Mouse (Mus musculus) forebrain, postnatal 0 days (tissue): Measurements from ENCODE around the gene 4833439L19Rik. TPM values are rescaled to one million over a fixed set of nuclear protein-coding genes. Genes with fewer than 3 reads are reported as not detected.

ENCODE experiments used
- ATAC-seq: fragments of 200-750 bp; cut with Nextera tagmentation; 2 replicates; pipeline ENCODE4 v1.8.0; 2017; ENCODE audit warnings: mild to moderate bottlenecking, moderate library complexity
- DNase-seq: peaks from one replicate; pipeline ENCODE4 v3.0.0-alpha.2; 2015
- H3K27ac ChIP-seq: fragments of 300-500 bp; sonication (generic); 2 replicates; pipeline ENCODE4 v1.5.1; 2014; ENCODE audit warnings: low read depth, mild to moderate bottlenecking, antibody characterized with exemption, low read length, moderate library complexity, mixed read lengths
- H3K27me3 ChIP-seq: fragments of 300-500 bp; sonication (generic); 2 replicates; pipeline ENCODE4 v1.6.1; 2014; ENCODE audit warnings: mild to moderate bottlenecking, low read length, mixed read lengths; ENCODE audit not compliant: insufficient read depth
- H3K36me3 ChIP-seq: fragments of 300-500 bp; sonication (generic); 2 replicates; pipeline ENCODE4 v1.6.1; 2014; ENCODE audit warnings: mild to moderate bottlenecking, moderate library complexity; ENCODE audit not compliant: insufficient read depth
- H3K4me1 ChIP-seq: fragments of 300-500 bp; sonication (generic); 2 replicates; pipeline ENCODE4 v1.6.1; 2014; ENCODE audit warnings: antibody characterized with exemption; ENCODE audit not compliant: insufficient read depth
- H3K4me2 ChIP-seq: fragments of 300-500 bp; sonication (generic); 2 replicates; pipeline ENCODE4 v1.6.1; 2014; ENCODE audit warnings: low read depth, mild to moderate bottlenecking, moderate library complexity
- H3K4me3 ChIP-seq: fragments of 300-500 bp; sonication (generic); 2 replicates; pipeline ENCODE4 v1.5.1; 2014; ENCODE audit warnings: low read depth, low read length, mixed read lengths
- H3K9ac ChIP-seq: fragments of 300-500 bp; sonication (generic); 2 replicates; pipeline ENCODE4 v1.6.1; 2014; ENCODE audit warnings: mild to moderate bottlenecking
- H3K9me3 ChIP-seq: fragments of 300-500 bp; sonication (generic); 2 replicates; pipeline ENCODE4 v1.6.1; 2016; ENCODE audit warnings: low read length
- CTCF ChIP-seq: sonication (generic); IDR thresholded peaks from 2 replicates; pipeline ENCODE4 v1.5.1; 2016; ENCODE audit warnings: antibody characterized with exemption, control low read depth, low read depth
- WGBS: fragments of 180-500 bp; shearing (Covaris S2); extraction: QIAGEN DNeasy Blood & Tissue Kit; methylation state at CpG from one replicate; pipeline ENCODE4 v1.1.7; 2014; 5-methylcytosine and 5-hydroxymethylcytosine counted together
- microRNA-seq, 2 experiments: library from miRNA; unstranded; fragments of <30 nt; microRNA quantifications; one replicate each; pipeline ENCODE4; 2016
- polyA plus RNA-seq: library from polyadenylated mRNA; unstranded; fragments of >200 nt; fragmentation: Nextera tagmentation; extraction: Ambion mirVana; gene quantifications from 2 replicates; pipeline ENCODE4 v1.2.1, GENCODE M21; 2015
- total RNA-seq: library from RNA; depleted of rRNA; stranded (reverse); fragments of >200 nt; gene quantifications from 2 replicates; pipeline ENCODE4 v1.2.3, GENCODE M21; 2014; rRNA removed

Gene 4833439L19Rik
- total and polyA plus RNA-seq, 2 experiments from 2014 or later = 184 to 263 TPM

DNA sequence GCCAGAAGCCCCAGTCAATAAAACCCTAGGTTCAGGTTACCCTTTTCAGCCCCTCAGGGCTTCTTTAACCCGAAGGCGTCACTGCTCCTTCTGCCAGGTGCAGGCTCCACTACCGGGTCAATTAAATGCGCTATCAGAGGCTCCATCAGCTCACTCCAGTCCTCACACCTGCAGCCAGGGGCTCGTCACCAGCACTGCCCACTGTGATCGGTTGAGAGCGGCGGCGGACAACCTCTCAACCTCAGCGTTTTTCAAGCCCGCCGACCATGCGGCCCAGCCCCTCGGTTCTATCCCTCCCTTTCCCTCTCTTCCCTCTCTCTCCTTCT is 62.0 kb downstream of the 4833439L19Rik start:
- Histone ChIP-seq H3K27ac (peak overlapping the region; percentile 85), H3K27me3 (no peaks in the 10 kb centered on the region; the same call in 1 of the 2 replicates), H3K4me2 (peak overlapping the region; percentile 81), H3K4me1 (peaks cover 8% of the 10 kb centered on the region; the same call in 1 of the 2 replicates), H3K36me3 (no peaks in the 10 kb centered on the region), H3K4me3 (peak overlapping the region; percentile 75), H3K9me3 (no peaks in the 10 kb centered on the region), H3K9ac (peak overlapping the region; percentile 94)
- ATAC-seq (no peak; the same call in 1 of the 2 replicates), DNase-seq (no peak)
- under 1% methylated on average over 14 of the region's 14 CpGs for WGBS
- TF ChIP-seq CTCF = no peak

DNA sequence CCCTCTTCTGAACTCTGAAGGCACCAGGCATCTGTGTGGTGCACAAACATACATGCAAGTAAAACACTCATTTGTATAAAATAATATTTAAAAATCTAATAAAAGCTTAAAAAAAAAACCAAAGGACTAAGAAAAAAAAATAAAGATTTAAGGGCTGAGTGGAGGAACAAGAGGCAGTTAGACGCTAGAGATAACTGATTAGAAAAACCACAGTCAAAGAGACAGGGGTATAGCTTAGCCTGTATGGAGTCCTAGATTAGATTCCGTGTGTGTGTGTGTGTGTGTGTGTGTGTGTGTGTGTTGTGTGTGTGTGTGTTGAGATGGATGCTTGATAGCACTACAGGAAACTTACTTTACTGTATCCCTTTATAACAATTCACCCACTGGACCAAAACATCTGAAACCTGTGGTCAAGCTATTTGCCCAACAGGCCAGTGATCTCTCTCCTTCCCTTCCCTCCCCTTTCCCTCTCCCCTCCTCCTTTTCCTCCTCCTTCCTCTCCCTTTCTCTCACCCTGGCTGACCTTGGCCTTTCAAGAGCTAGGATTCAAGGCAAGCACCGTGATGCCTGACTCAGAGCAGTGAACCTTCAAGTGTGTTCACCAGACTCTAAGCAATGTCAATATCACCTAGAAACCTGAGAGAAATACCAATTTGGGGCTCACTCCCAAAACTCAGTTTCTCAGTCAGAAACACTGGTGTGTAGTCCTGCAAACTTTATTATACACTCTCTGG is 63.1 kb downstream of the 4833439L19Rik start:
- Histone ChIP-seq H3K4me1 (peaks cover 8% of the 10 kb centered on the region; the same call in 1 of the 2 replicates), H3K4me3 (no peak overlapping the region), H3K9me3 (no peaks in the 10 kb centered on the region), H3K27ac (no peak overlapping the region), H3K9ac (no peak overlapping the region), H3K4me2 (no peak overlapping the region), H3K36me3 (no peaks in the 10 kb centered on the region), H3K27me3 (no peaks in the 10 kb centered on the region; the same call in 1 of the 2 replicates)
- no peak for TF ChIP-seq CTCF
- WGBS = 74% methylated on average over 3 of the region's 3 CpGs
- DNase-seq = no peak
- ATAC-seq = no peak

- peaks cover 8% of the 10 kb centered on the region; the same call in 1 of the 2 replicates for H3K4me1 ChIP-seq
- H3K27ac ChIP-seq = no peak overlapping the region
- no peaks in the 10 kb centered on the region for H3K9me3 ChIP-seq
- 84% methylated on average over 2 of the region's 2 CpGs for WGBS
- DNase-seq (no peak), ATAC-seq (no peak)
- no peaks in the 10 kb centered on the region for H3K36me3 ChIP-seq
- no peak for TF ChIP-seq CTCF
- H3K4me2 ChIP-seq = no peak overlapping the region
- H3K9ac ChIP-seq = no peak overlapping the region
- H3K4me3 ChIP-seq = no peak overlapping the region
- H3K27me3 ChIP-seq = no peaks in the 10 kb centered on the region; the same call in 1 of the 2 replicates
Observed at GRCm38 (mm10) chr13:54501352-54501751, 63.9 kb downstream of the 4833439L19Rik start.

Small RNA genes within 50 kb of the gene (microRNA-seq; reads per million reads assigned to microRNA genes)
- gene Gm24195 = 0 reads per million in 2 experiments

Other genes starting within 250 kb of the 4833439L19Rik start
- 98.4 and 102 TPM in 2 replicates for gene Cplx2, start 194.1 kb downstream of the 4833439L19Rik start, total RNA-seq
- gene Cplx2, start 194.1 kb downstream of the 4833439L19Rik start, polyA plus RNA-seq = 40.0 and 49.8 TPM in 2 replicates
- gene Thoc3, start 96.6 kb downstream of the 4833439L19Rik start, total RNA-seq = 51.5 and 57.0 TPM in 2 replicates
- 102 and 108 TPM in 2 replicates for gene Thoc3, start 96.6 kb downstream of the 4833439L19Rik start, polyA plus RNA-seq
- 21.2 and 21.7 TPM in 2 replicates for gene Simc1, start 61.7 kb downstream of the 4833439L19Rik start, total RNA-seq
- 7.4 and 9.1 TPM in 2 replicates for gene Simc1, start 61.7 kb downstream of the 4833439L19Rik start, polyA plus RNA-seq
- gene Arl10, start 9.6 kb upstream of the 4833439L19Rik start, total RNA-seq = 123 and 163 TPM in 2 replicates
- gene Arl10, start 9.6 kb upstream of the 4833439L19Rik start, polyA plus RNA-seq = 58.3 and 69.5 TPM in 2 replicates
- 37.5 and 44.6 TPM in 2 replicates for gene Nop16, start 24.7 kb upstream of the 4833439L19Rik start, total RNA-seq
- gene Nop16, start 24.7 kb upstream of the 4833439L19Rik start, polyA plus RNA-seq = 58.0 and 64.6 TPM in 2 replicates
- gene Higd2a, start 24.8 kb upstream of the 4833439L19Rik start, total RNA-seq = 110 and 148 TPM in 2 replicates
- 326 and 343 TPM in 2 replicates for gene Higd2a, start 24.8 kb upstream of the 4833439L19Rik start, polyA plus RNA-seq
- 224 and 233 TPM in 2 replicates for gene Cltb, start 45.9 kb upstream of the 4833439L19Rik start, total RNA-seq
- 278 and 284 TPM in 2 replicates for gene Cltb, start 45.9 kb upstream of the 4833439L19Rik start, polyA plus RNA-seq
- 54.5 and 60.5 TPM in 2 replicates for gene Faf2, start 56.3 kb upstream of the 4833439L19Rik start, total RNA-seq
- 35.0 and 49.3 TPM in 2 replicates for gene Faf2, start 56.3 kb upstream of the 4833439L19Rik start, polyA plus RNA-seq
- 48.5 and 56.3 TPM in 2 replicates for gene Rnf44, start 128.5 kb upstream of the 4833439L19Rik start, total RNA-seq
- 42.0 and 50.8 TPM in 2 replicates for gene Rnf44, start 128.5 kb upstream of the 4833439L19Rik start, polyA plus RNA-seq
- 0.76 and 0.85 TPM in 2 replicates for gene Cdhr2, start 136.0 kb upstream of the 4833439L19Rik start, total RNA-seq
- 0.24 and 0.53 TPM in 2 replicates for gene Cdhr2, start 136.0 kb upstream of the 4833439L19Rik start, polyA plus RNA-seq
- 213 and 219 TPM in 2 replicates for gene Gprin1, start 184.4 kb upstream of the 4833439L19Rik start, total RNA-seq
- gene Gprin1, start 184.4 kb upstream of the 4833439L19Rik start, polyA plus RNA-seq = 37.1 and 39.0 TPM in 2 replicates
- gene Sncb, start 201.2 kb upstream of the 4833439L19Rik start, total RNA-seq = 32.7 and 38.1 TPM in 2 replicates
- gene Sncb, start 201.2 kb upstream of the 4833439L19Rik start, polyA plus RNA-seq = 122 and 137 TPM in 2 replicates
- not detected in 2 replicates for gene Eif4e1b, start 218.6 kb upstream of the 4833439L19Rik start, total RNA-seq
- gene Eif4e1b, start 218.6 kb upstream of the 4833439L19Rik start, polyA plus RNA-seq = not detected in 2 replicates
- 26.5 and 28.3 TPM in 2 replicates for gene Tspan17, start 223.9 kb upstream of the 4833439L19Rik start, total RNA-seq
- 44.2 and 61.1 TPM in 2 replicates for gene Tspan17, start 223.9 kb upstream of the 4833439L19Rik start, polyA plus RNA-seq